Comparison of ENCODE assay signal across 25 mouse cellular contexts in genomic region chr13:56054089-56054488, GRCm38 (mm10).
DNase-seq lines count a peak whose midpoint lies in the region; ATAC-seq and TF ChIP-seq lines count a peak whose summit lies in the region.
"Had no signal": no experiment of that assay in that cellular context is flagged by ENCODE, and none has a peak within 500 bp of the region (broad histone marks: within the 10 kb centered on the region; RNA-seq: fewer than 3 reads in every experiment).

No protein-coding gene starts in this region.

- no peak for TF ChIP-seq CTCF in forebrain, postnatal 0 days (IDR thresholded peaks at IDR 0.05; ENCODE audit: low read depth)
- TF ChIP-seq CTCF in lung, adult 2 months (IDR thresholded peaks at IDR 0.05; ENCODE audit: insufficient read depth, low read length): no peak

- H3K9me3 ChIP-seq in forebrain, postnatal 0 days (ENCODE audit: low read length): no peaks in the 10 kb centered on the region
- H3K9me3 ChIP-seq in forebrain, embryonic 11.5 days (ENCODE audit: control insufficient read depth, low read length): no peaks in the 10 kb centered on the region
- H3K9me3 ChIP-seq in midbrain, embryonic 13.5 days: no peaks in the 10 kb centered on the region
- H3K9me3 ChIP-seq: heart, embryonic 13.5 days; limb, embryonic 15.5 days; lung, embryonic 15.5 days; megakaryocyte, embryonic 14.5 days had no signal

- DNase-seq in forebrain, postnatal 0 days: no peak
- no peak for DNase-seq in forebrain, embryonic 11.5 days (ENCODE audit: low spot score)
- peak; percentile 39 for DNase-seq in retina, postnatal 1 day
- DNase-seq in retina, embryonic 14.5 days (ENCODE audit: low spot score): no peak
- DNase-seq in yolk sac, embryonic 10.5 days (ENCODE audit: low spot score): no peak
- no peak for DNase-seq in lung, adult 2 months
- DNase-seq: adrenal gland, postnatal 25 days; cerebellum, adult 9-11 months; gastrocnemius, postnatal 36 days; heart, adult 2 months; kidney, adult 18-20 months; left cerebral cortex, postnatal 4 days; lung, postnatal 36 days; right cerebral cortex, postnatal 25 days; spleen, adult 18-20 months; thymus, postnatal 14 days had no signal

- peak; percentile 48 for ATAC-seq in forebrain, postnatal 0 days
- ATAC-seq in forebrain, embryonic 11.5 days (replicated peaks; ENCODE audit: low FRiP score): no peak
- ATAC-seq in midbrain, embryonic 13.5 days: peak; percentile 59; the same call in 1 of the 2 replicates
- ATAC-seq: inflammation-experienced regulatory T-cells, adult 6 months had no signal

- H3K27ac ChIP-seq in forebrain, postnatal 0 days (ENCODE audit: low read depth, low read length): no peak overlapping the region; the same call in 1 of the 2 replicates
- no peak overlapping the region for H3K27ac ChIP-seq in forebrain, embryonic 11.5 days (ENCODE audit: low read depth, low read length)
- H3K27ac ChIP-seq in midbrain, embryonic 13.5 days: peak overlapping the region; percentile 64
- H3K27ac ChIP-seq: heart, adult 2 months; heart, embryonic 13.5 days; kidney, postnatal 0 days; left cerebral cortex, adult 2 months; limb, embryonic 15.5 days; liver, embryonic 14.5 days; lung, embryonic 15.5 days had no signal

- H3K9ac ChIP-seq in forebrain, postnatal 0 days: no peak overlapping the region
- no peak overlapping the region for H3K9ac ChIP-seq in forebrain, embryonic 11.5 days (ENCODE audit: low read length)
- no peak overlapping the region for H3K9ac ChIP-seq in midbrain, embryonic 13.5 days (replicated peaks)
- H3K9ac ChIP-seq: heart, embryonic 13.5 days; limb, embryonic 15.5 days; liver, embryonic 14.5 days; lung, embryonic 15.5 days had no signal

- H3K4me2 ChIP-seq in forebrain, postnatal 0 days (ENCODE audit: low read depth): no peak overlapping the region
- H3K4me2 ChIP-seq in forebrain, embryonic 11.5 days (ENCODE audit: low read depth, low read length, severe bottlenecking): no peak overlapping the region
- no peak overlapping the region for H3K4me2 ChIP-seq in midbrain, embryonic 13.5 days (replicated peaks)
- H3K4me2 ChIP-seq: heart, embryonic 13.5 days; limb, embryonic 15.5 days; lung, embryonic 15.5 days had no signal

- no peaks in the 10 kb centered on the region for H3K36me3 ChIP-seq in forebrain, postnatal 0 days (ENCODE audit: insufficient read depth)
- no peaks in the 10 kb centered on the region for H3K36me3 ChIP-seq in forebrain, embryonic 11.5 days (ENCODE audit: control insufficient read depth, insufficient read depth, low read length)
- H3K36me3 ChIP-seq in midbrain, embryonic 13.5 days: no peaks in the 10 kb centered on the region
- H3K36me3 ChIP-seq: heart, embryonic 13.5 days; limb, embryonic 15.5 days; lung, embryonic 15.5 days had no signal

- no peak overlapping the region for H3K4me3 ChIP-seq in forebrain, postnatal 0 days (ENCODE audit: low read depth, low read length)
- no peak overlapping the region for H3K4me3 ChIP-seq in forebrain, embryonic 11.5 days (ENCODE audit: low read depth, low read length)
- no peak overlapping the region for H3K4me3 ChIP-seq in midbrain, embryonic 13.5 days (replicated peaks)
- H3K4me3 ChIP-seq in lung, adult 2 months (replicated peaks; ENCODE audit: extremely low read depth, low read depth, low read length): no peak overlapping the region
- H3K4me3 ChIP-seq: heart, adult 2 months; heart, embryonic 13.5 days; left cerebral cortex, adult 2 months; limb, embryonic 15.5 days; lung, embryonic 15.5 days; megakaryocyte, embryonic 14.5 days had no signal

- H3K27me3 ChIP-seq in forebrain, postnatal 0 days (ENCODE audit: insufficient read depth, low read length): no peaks in the 10 kb centered on the region
- no peaks in the 10 kb centered on the region for H3K27me3 ChIP-seq in forebrain, embryonic 11.5 days (ENCODE audit: control insufficient read depth, insufficient read depth, low read length)
- H3K27me3 ChIP-seq in midbrain, embryonic 13.5 days: peaks cover 4% of the 10 kb centered on the region; the same call in 1 of the 2 replicates
- H3K27me3 ChIP-seq: heart, embryonic 13.5 days had no signal

- 0 out of 2 replicates have a peak, but pooled peaks cover 3% of the 10 kb centered on the region for H3K4me1 ChIP-seq in forebrain, postnatal 0 days (ENCODE audit: insufficient read depth)
- peaks cover 3% of the 10 kb centered on the region; the same call in 1 of the 2 replicates for H3K4me1 ChIP-seq in forebrain, embryonic 11.5 days (replicated peaks; ENCODE audit: control insufficient read depth, insufficient read depth, low read length)
- H3K4me1 ChIP-seq in midbrain, embryonic 13.5 days (replicated peaks): peaks cover 28% of the 10 kb centered on the region
- no peaks in the 10 kb centered on the region for H3K4me1 ChIP-seq in lung, adult 2 months (ENCODE audit: control insufficient read depth, insufficient read depth, low read length)

- TF ChIP-seq POLR2A in lung, adult 2 months (IDR thresholded peaks at IDR 0.05; ENCODE audit: borderline replicate concordance, extremely low read depth, low read depth, low read length): no peak

- WGBS in forebrain, postnatal 0 days: 45% methylated on average over 6 of the region's 6 CpGs
- 62% methylated on average over 6 of the region's 6 CpGs for WGBS in forebrain, embryonic 11.5 days
- 37% methylated on average over 6 of the region's 6 CpGs for WGBS in midbrain, embryonic 13.5 days
- WGBS in lung, adult 2 months: 89% methylated on average over 6 of the region's 6 CpGs
